17 mouse cellular contexts compared by ENCODE assay signal in the genomic region with DNA sequence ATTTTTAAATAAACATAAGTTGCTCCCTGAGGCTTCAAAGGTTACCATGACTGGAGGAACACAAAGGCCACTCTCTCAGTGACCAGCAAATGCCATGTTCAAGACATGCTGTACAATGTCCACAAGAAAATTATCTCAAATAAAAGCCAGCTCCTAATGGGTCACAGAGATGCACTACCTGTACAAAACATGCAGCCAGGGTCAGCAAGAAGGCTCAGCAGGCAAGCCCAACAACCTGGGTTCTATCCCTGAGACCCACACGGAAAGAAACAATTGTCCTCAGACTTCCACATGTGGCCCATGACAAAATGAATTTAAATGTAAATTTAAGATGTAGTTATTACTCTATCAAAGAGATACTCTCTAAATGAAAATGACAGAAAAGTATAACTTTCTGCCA. TPM values are rescaled to one million over a fixed set of nuclear protein-coding genes. Genes with fewer than 3 reads are reported as not detected.
DNase-seq lines count a peak whose midpoint lies in the region; ATAC-seq and TF ChIP-seq lines count a peak whose summit lies in the region.
"Had no signal": no experiment of that assay in that cellular context is flagged by ENCODE, and none has a peak within 500 bp of the region (broad histone marks: within the 10 kb centered on the region; RNA-seq: fewer than 3 reads in every experiment).

No protein-coding gene starts in this region.

- peak overlapping the region; percentile 66 for H3K27ac ChIP-seq in gastrocnemius, adult 2 months
- 0 out of 2 replicates have a peak overlapping the region, but pooled peaks have one; percentile 2 for H3K27ac ChIP-seq in kidney, embryonic 16.5 days (ENCODE audit: low read length)
- peak overlapping the region; percentile 69 for H3K27ac ChIP-seq in liver, embryonic 14.5 days
- peak overlapping the region; percentile 81 for H3K27ac ChIP-seq in stomach, embryonic 16.5 days (ENCODE audit: low read length)
- H3K27ac ChIP-seq: neural tube, embryonic 13.5 days had no signal

- no peak overlapping the region for H3K4me3 ChIP-seq in gastrocnemius, adult 2 months
- no peak overlapping the region for H3K4me3 ChIP-seq in kidney, embryonic 16.5 days (ENCODE audit: low read length)
- no peak overlapping the region for H3K4me3 ChIP-seq in liver, embryonic 14.5 days (ENCODE audit: insufficient read depth in 1 of 2, low read depth in 2 of 2, low read length in 2 of 2)
- 0 out of 2 replicates have a peak overlapping the region, but pooled peaks have one; percentile 16 for H3K4me3 ChIP-seq in stomach, embryonic 16.5 days (replicated peaks; ENCODE audit: low read length)
- H3K4me3 ChIP-seq: neural tube, embryonic 13.5 days had no signal

- H3K27me3 ChIP-seq in kidney, embryonic 16.5 days (ENCODE audit: insufficient read depth, low read length) = no peaks in the 10 kb centered on the region
- H3K27me3 ChIP-seq in liver, embryonic 14.5 days (ENCODE audit: control insufficient read depth, insufficient read depth, low read length) = no peaks in the 10 kb centered on the region
- H3K27me3 ChIP-seq in stomach, embryonic 16.5 days (ENCODE audit: control insufficient read depth, insufficient read depth, low read length) = no peaks in the 10 kb centered on the region
- H3K27me3 ChIP-seq: neural tube, embryonic 13.5 days had no signal

- TF ChIP-seq CTCF in gastrocnemius, adult 2 months (IDR thresholded peaks at IDR 0.05) = no peak
- no peak for TF ChIP-seq CTCF in liver, embryonic 14.5 days (IDR thresholded peaks at IDR 0.05; ENCODE audit: low read depth)

- ATAC-seq in kidney, embryonic 16.5 days (ENCODE audit: low FRiP score, low TSS enrichment) = no peak
- ATAC-seq in liver, embryonic 14.5 days (ENCODE audit: insufficient read depth) = no peak
- ATAC-seq in stomach, embryonic 16.5 days (ENCODE audit: insufficient read depth, low FRiP score) = no peak
- no peak for ATAC-seq in granulocyte monocyte progenitor cell, adult 5-6 weeks (replicated peaks; ENCODE audit: poor library complexity, severe bottlenecking)
- ATAC-seq: forebrain, postnatal 0 days; inflammation-experienced regulatory T-cells, adult 6 months had no signal

- H3K9me3 ChIP-seq in kidney, embryonic 16.5 days (ENCODE audit: low read length) = no peaks in the 10 kb centered on the region
- no peaks in the 10 kb centered on the region for H3K9me3 ChIP-seq in liver, embryonic 14.5 days (ENCODE audit: control insufficient read depth, low read length)
- H3K9me3 ChIP-seq in stomach, embryonic 16.5 days (replicated peaks; ENCODE audit: control insufficient read depth, low read length) = no peaks in the 10 kb centered on the region
- H3K9me3 ChIP-seq: neural tube, embryonic 13.5 days had no signal

- H3K9ac ChIP-seq in kidney, embryonic 16.5 days (replicated peaks; ENCODE audit: low read length) = no peak overlapping the region
- peak overlapping the region; percentile 49 for H3K9ac ChIP-seq in liver, embryonic 14.5 days (replicated peaks)
- H3K9ac ChIP-seq in stomach, embryonic 16.5 days (ENCODE audit: low read length) = 0 out of 2 replicates have a peak overlapping the region, but pooled peaks have one; percentile 20
- H3K9ac ChIP-seq: forebrain, postnatal 0 days; lung, embryonic 14.5 days; neural tube, embryonic 13.5 days had no signal

- peaks cover 34% of the 10 kb centered on the region for H3K4me1 ChIP-seq in kidney, embryonic 16.5 days (ENCODE audit: insufficient read depth, low read length)
- peaks cover 38 to 43% of the 10 kb centered on the region in 2 experiments for H3K4me1 ChIP-seq in liver, embryonic 14.5 days (replicated peaks; ENCODE audit: control insufficient read depth in 2 of 2, insufficient read depth in 2 of 2, low read length in 1 of 2)
- peaks cover 49% of the 10 kb centered on the region for H3K4me1 ChIP-seq in stomach, embryonic 16.5 days (ENCODE audit: control insufficient read depth, insufficient read depth, low read length)

- DNase-seq in gastrocnemius, adult 2 months = no peak
- no peak for DNase-seq in gastrocnemius, adult 18-20 months (ENCODE audit: low spot score)
- DNase-seq in kidney, postnatal 36 days = no peak
- no peak for DNase-seq in liver, embryonic 14.5 days (ENCODE audit: low read depth in 3 of 3, low spot score in 3 of 3)
- no peak for DNase-seq in urinary bladder, postnatal 36 days (ENCODE audit: low spot score in 2 of 2)
- DNase-seq: adrenal gland, postnatal 14 days; cerebellum, adult 9-11 months; forebrain, postnatal 0 days; gastrocnemius, postnatal 10 days; heart, postnatal 14 days; lung, embryonic 14.5 days; right cerebral cortex, postnatal 25 days had no signal

- no peak for TF ChIP-seq EP300 in liver, embryonic 14.5 days (IDR thresholded peaks at IDR 0.05; ENCODE audit: low read depth)

- WGBS in kidney, embryonic 16.5 days = 91% methylated on average over 1 of the region's 1 CpGs
- WGBS in liver, embryonic 14.5 days (ENCODE audit: insufficient replicate concordance) = 63% methylated on average over 1 of the region's 1 CpGs
- WGBS in stomach, embryonic 16.5 days = 45% methylated on average over 1 of the region's 1 CpGs

- no peak overlapping the region for H3K4me2 ChIP-seq in kidney, embryonic 16.5 days (replicated peaks; ENCODE audit: low read depth, low read length)
- H3K4me2 ChIP-seq in liver, embryonic 14.5 days (ENCODE audit: low read depth) = peak overlapping the region; percentile 59
- peak overlapping the region; percentile 20 for H3K4me2 ChIP-seq in stomach, embryonic 16.5 days (ENCODE audit: low read depth, low read length)
- H3K4me2 ChIP-seq: lung, embryonic 14.5 days; neural tube, embryonic 13.5 days had no signal

- intact Hi-C loops in gastrocnemius, adult 2 months (cut with DNase I) = no loop called here

- H3K36me3 ChIP-seq in kidney, embryonic 16.5 days (ENCODE audit: insufficient read depth, low read length) = no peaks in the 10 kb centered on the region
- H3K36me3 ChIP-seq in liver, embryonic 14.5 days (replicated peaks; ENCODE audit: control insufficient read depth, insufficient read depth, low read depth) = peaks cover 3% of the 10 kb centered on the region
- no peaks in the 10 kb centered on the region for H3K36me3 ChIP-seq in stomach, embryonic 16.5 days (ENCODE audit: control insufficient read depth, insufficient read depth, low read length)
- H3K36me3 ChIP-seq: neural tube, embryonic 13.5 days had no signal

RNA-seq across cellular contexts. Expression of gene Fam120a, which starts 4.7 kb away (rescaled TPM):
- total RNA-seq in gastrocnemius, adult 2 months (2021) = 100 to 1,000 TPM; 111 to 119 TPM
- total RNA-seq in gastrocnemius, adult 18-20 months (2021) = 100 to 1,000 TPM; 109 to 116 TPM
- polyA plus RNA-seq in kidney, embryonic 16.5 days (2015; fragmentation: Nextera tagmentation; extraction: Ambion mirVana) = 23.2 and 24.8 TPM in 2 replicates
- polyA plus RNA-seq in liver, embryonic 14.5 days (2012; rRNA removed) = 33.9 and 37.4 TPM in 2 replicates
- 19.1 and 23.2 TPM in 2 replicates for polyA plus RNA-seq in liver, embryonic 14.5 days (2014; fragmentation: Nextera tagmentation; extraction: Ambion mirVana)
- 25.4 and 27.8 TPM in 2 replicates for polyA plus RNA-seq in stomach, embryonic 16.5 days (2015; fragmentation: Nextera tagmentation; extraction: Ambion mirVana)
- total RNA-seq in granulocyte monocyte progenitor cell, adult 5-6 weeks (2014; fragmentation: Nextera tagmentation) = 161 and 168 TPM in 2 replicates
- total RNA-seq in granulocyte monocyte progenitor cell, adult 5-6 weeks (2017) = 123 and 128 TPM in 2 replicates

Comparison
In these comparisons a context has a peak if more than half of its experiments do, and no peak if none do; other contexts are left out.
1. H3K27ac ChIP-seq: peak in every context shown above with its lines; median percentile 81 in stomach, embryonic 16.5 days; 69 in liver, embryonic 14.5 days; 66 in gastrocnemius, adult 2 months; 2 in kidney, embryonic 16.5 days.